Mouse (Mus musculus): ENCODE measurements around the gene Scaf8. TPM values are rescaled to one million over a fixed set of nuclear protein-coding genes. Genes with fewer than 3 reads are reported as not detected.
"Not testable (repeated sequence)": the region's sequence is repeated elsewhere in the genome, so short reads cannot be mapped to it uniquely, and the experiment has no call there.

The Scaf8 gene
- polyA plus RNA-seq, 1 experiment, result 16.3 TPM

GRCm38 (mm10) chr17:3162905-3163304 is 48.1 kb downstream of the Scaf8 start:
- Histone ChIP-seq H3ac (ENCODE audit: control insufficient read depth, insufficient read length, low read depth) (no peak overlapping the region), H3K36me3 (ENCODE audit: control insufficient read depth, insufficient read depth) (peaks cover 47% of the 10 kb centered on the region), H3K79me3 (ENCODE audit: low read depth) (peaks cover 2% of the 10 kb centered on the region), H3K4me3 (ENCODE audit: insufficient read depth, poor library complexity, severe bottlenecking) (no peak overlapping the region), H3K79me2 (ENCODE audit: control insufficient read depth, insufficient read depth) (peaks cover 12% of the 10 kb centered on the region), H3K27me3 (ENCODE audit: control insufficient read depth, insufficient read depth, insufficient read length) (no peaks in the 10 kb centered on the region)
- TF ChIP-seq FOSL1 (IDR thresholded peaks at IDR 0.05; ENCODE audit: insufficient read depth, low read length, poor library complexity, severe bottlenecking), result no peak
- no peak for TF ChIP-seq USF1 (IDR thresholded peaks at IDR 0.05; ENCODE audit: low read depth)
- no peak for TF ChIP-seq MAX (IDR thresholded peaks at IDR 0.05)
- no peak for TF ChIP-seq CTCF (IDR thresholded peaks at IDR 0.05; ENCODE audit: control insufficient read depth, insufficient read depth, insufficient read length)
- no peak for TF ChIP-seq MYOD1 (IDR thresholded peaks at IDR 0.05; ENCODE audit: control insufficient read depth, insufficient read length, low read depth)
- TF ChIP-seq CEBPB (IDR thresholded peaks at IDR 0.05; ENCODE audit: low read depth), result no peak
- TF ChIP-seq MYOG (IDR thresholded peaks at IDR 0.05; ENCODE audit: control insufficient read depth, extremely low read depth, insufficient read length), result no peak

- not testable (repeated sequence) for H3K27me3 ChIP-seq (ENCODE audit: control insufficient read depth, insufficient read depth, insufficient read length); H3K79me2 ChIP-seq (ENCODE audit: control insufficient read depth, insufficient read depth); H3ac ChIP-seq (ENCODE audit: control insufficient read depth, insufficient read length, low read depth); H3K4me3 ChIP-seq (ENCODE audit: insufficient read depth, poor library complexity, severe bottlenecking); H3K79me3 ChIP-seq (ENCODE audit: low read depth)
- H3K36me3 ChIP-seq (ENCODE audit: control insufficient read depth, insufficient read depth), result peaks cover 59% of the 10 kb centered on the region
- peak; percentile 18 for TF ChIP-seq MYOD1 (IDR thresholded peaks at IDR 0.05; ENCODE audit: control insufficient read depth, insufficient read length, low read depth)
Observed at GRCm38 (mm10) chr17:3180425-3180945, 65.7 kb downstream of the Scaf8 start.

GRCm38 (mm10) chr17:3195483-3195882 is 80.7 kb downstream of the Scaf8 start:
- peaks cover 11% of the 10 kb centered on the region for H3K79me2 ChIP-seq (ENCODE audit: control insufficient read depth, insufficient read depth)
- not testable (repeated sequence) for H3K79me3 ChIP-seq (ENCODE audit: low read depth); H3K4me3 ChIP-seq (ENCODE audit: insufficient read depth, poor library complexity, severe bottlenecking); H3ac ChIP-seq (ENCODE audit: control insufficient read depth, insufficient read length, low read depth); H3K27me3 ChIP-seq (ENCODE audit: control insufficient read depth, insufficient read depth, insufficient read length)
- peak; percentile 63 for TF ChIP-seq CEBPB (IDR thresholded peaks at IDR 0.05; ENCODE audit: low read depth)
- peaks cover 72% of the 10 kb centered on the region for H3K36me3 ChIP-seq (ENCODE audit: control insufficient read depth, insufficient read depth)

- no peak overlapping the region for H3K4me3 ChIP-seq (ENCODE audit: insufficient read depth, poor library complexity, severe bottlenecking)
- no peak for TF ChIP-seq CTCF (IDR thresholded peaks at IDR 0.05; ENCODE audit: control insufficient read depth, insufficient read depth, insufficient read length)
- TF ChIP-seq MAX (IDR thresholded peaks at IDR 0.05), result peak; percentile 40
- peak; percentile 9 for TF ChIP-seq USF1 (IDR thresholded peaks at IDR 0.05; ENCODE audit: low read depth)
- peaks cover 54% of the 10 kb centered on the region for H3K79me2 ChIP-seq (ENCODE audit: control insufficient read depth, insufficient read depth)
- peaks cover 27% of the 10 kb centered on the region for H3K79me3 ChIP-seq (ENCODE audit: low read depth)
- H3K27me3 ChIP-seq (ENCODE audit: control insufficient read depth, insufficient read depth, insufficient read length), result no peaks in the 10 kb centered on the region
- no peak overlapping the region for H3ac ChIP-seq (ENCODE audit: control insufficient read depth, insufficient read length, low read depth)
- peaks cover 60% of the 10 kb centered on the region for H3K36me3 ChIP-seq (ENCODE audit: control insufficient read depth, insufficient read depth)
Observed at GRCm38 (mm10) chr17:3200328-3200727, 85.6 kb downstream of the Scaf8 start.

GRCm38 (mm10) chr17:3203916-3204315 is 89.1 kb downstream of the Scaf8 start:
- Histone ChIP-seq H3K79me3 (ENCODE audit: low read depth) (peaks cover 39% of the 10 kb centered on the region), H3K4me3 (ENCODE audit: insufficient read depth, poor library complexity, severe bottlenecking) (no peak overlapping the region), H3ac (ENCODE audit: control insufficient read depth, insufficient read length, low read depth) (no peak overlapping the region), H3K36me3 (ENCODE audit: control insufficient read depth, insufficient read depth) (peaks cover 35% of the 10 kb centered on the region), H3K79me2 (ENCODE audit: control insufficient read depth, insufficient read depth) (peaks cover 83% of the 10 kb centered on the region), H3K27me3 (ENCODE audit: control insufficient read depth, insufficient read depth, insufficient read length) (no peaks in the 10 kb centered on the region)
- TF ChIP-seq CTCF (IDR thresholded peaks at IDR 0.05; ENCODE audit: control insufficient read depth, insufficient read depth, insufficient read length) (no peak), USF1 (IDR thresholded peaks at IDR 0.05; ENCODE audit: low read depth) (no peak), FOSL1 (IDR thresholded peaks at IDR 0.05; ENCODE audit: insufficient read depth, low read length, poor library complexity, severe bottlenecking) (no peak), MYOD1 (IDR thresholded peaks at IDR 0.05; ENCODE audit: control insufficient read depth, insufficient read length, low read depth) (no peak), CEBPB (IDR thresholded peaks at IDR 0.05; ENCODE audit: low read depth) (no peak), MYOG (IDR thresholded peaks at IDR 0.05; ENCODE audit: control insufficient read depth, extremely low read depth, insufficient read length) (no peak), MAX (IDR thresholded peaks at IDR 0.05) (no peak)

- no peak overlapping the region for H3ac ChIP-seq (ENCODE audit: control insufficient read depth, insufficient read length, low read depth)
- peak; percentile 16 for TF ChIP-seq CEBPB (IDR thresholded peaks at IDR 0.05; ENCODE audit: low read depth)
- TF ChIP-seq MYOD1 (IDR thresholded peaks at IDR 0.05; ENCODE audit: control insufficient read depth, insufficient read length, low read depth), result no peak
- peaks cover 93% of the 10 kb centered on the region for H3K79me2 ChIP-seq (ENCODE audit: control insufficient read depth, insufficient read depth)
- no peaks in the 10 kb centered on the region for H3K27me3 ChIP-seq (ENCODE audit: control insufficient read depth, insufficient read depth, insufficient read length)
- H3K4me3 ChIP-seq (ENCODE audit: insufficient read depth, poor library complexity, severe bottlenecking), result no peak overlapping the region
- peaks cover 42% of the 10 kb centered on the region for H3K79me3 ChIP-seq (ENCODE audit: low read depth)
- H3K36me3 ChIP-seq (ENCODE audit: control insufficient read depth, insufficient read depth), result peaks cover 41% of the 10 kb centered on the region
Observed at GRCm38 (mm10) chr17:3204826-3205405, 90.1 kb downstream of the Scaf8 start.

Data from C2C12 (cell line).